Mouse (Mus musculus): ENCODE results near the gene Thrap3.
"Not testable (repeated sequence)": the region's sequence is repeated elsewhere in the genome, so short reads cannot be mapped to it uniquely, and the experiment has no call there.

The Thrap3 gene

GRCm38 (mm10) chr4:126229900-126230299 is 27.3 kb upstream of the Thrap3 start:
- H3K27me3 ChIP-seq (ENCODE audit: control insufficient read depth, insufficient read depth, low read length, poor library complexity, severe bottlenecking) = no peaks in the 10 kb centered on the region
- peaks cover 4% of the 10 kb centered on the region for H3K36me3 ChIP-seq (ENCODE audit: control insufficient read depth, insufficient read depth, low read length, poor library complexity, severe bottlenecking)
- DNase-seq (ENCODE audit: low read depth, low spot score) = no peak

- DNase-seq (ENCODE audit: low read depth, low spot score) = no peak
- H3K36me3 ChIP-seq (ENCODE audit: control insufficient read depth, insufficient read depth, low read length, poor library complexity, severe bottlenecking) = 0 out of 2 replicates have a peak, but pooled peaks cover 1% of the 10 kb centered on the region
- H3K27me3 ChIP-seq (ENCODE audit: control insufficient read depth, insufficient read depth, low read length, poor library complexity, severe bottlenecking) = no peaks in the 10 kb centered on the region
Measured at GRCm38 (mm10) chr4:126228144-126228543, 25.6 kb upstream of the Thrap3 start.

- Histone ChIP-seq H3K27me3 (ENCODE audit: control insufficient read depth, insufficient read depth, low read length, poor library complexity, severe bottlenecking) (no peaks in the 10 kb centered on the region), H3K36me3 (ENCODE audit: control insufficient read depth, insufficient read depth, low read length, poor library complexity, severe bottlenecking) (no peaks in the 10 kb centered on the region)
- DNase-seq (ENCODE audit: low read depth, low spot score) = peak; percentile 91
Measured at GRCm38 (mm10) chr4:126227077-126227761, 24.7 kb upstream of the Thrap3 start.

GRCm38 (mm10) chr4:126226640-126227039 is 24.1 kb upstream of the Thrap3 start:
- no peak for DNase-seq (ENCODE audit: low read depth, low spot score)
- no peaks in the 10 kb centered on the region for H3K36me3 ChIP-seq (ENCODE audit: control insufficient read depth, insufficient read depth, low read length, poor library complexity, severe bottlenecking)
- H3K27me3 ChIP-seq (ENCODE audit: control insufficient read depth, insufficient read depth, low read length, poor library complexity, severe bottlenecking) = no peaks in the 10 kb centered on the region

- Histone ChIP-seq H3K27me3 (ENCODE audit: control insufficient read depth, insufficient read depth, low read length, poor library complexity, severe bottlenecking) (no peaks in the 10 kb centered on the region), H3K36me3 (ENCODE audit: control insufficient read depth, insufficient read depth, low read length, poor library complexity, severe bottlenecking) (no peaks in the 10 kb centered on the region)
- DNase-seq (ENCODE audit: low read depth, low spot score) = no peak
Measured at GRCm38 (mm10) chr4:126222631-126223030, 20.1 kb upstream of the Thrap3 start.

GRCm38 (mm10) chr4:126220045-126220444 is 17.5 kb upstream of the Thrap3 start:
- no peaks in the 10 kb centered on the region for H3K27me3 ChIP-seq (ENCODE audit: control insufficient read depth, insufficient read depth, low read length, poor library complexity, severe bottlenecking)

GRCm38 (mm10) chr4:126219540-126219939 is 17.0 kb upstream of the Thrap3 start:
- DNase-seq (ENCODE audit: low read depth, low spot score); H3K36me3 ChIP-seq (ENCODE audit: control insufficient read depth, insufficient read depth, low read length, poor library complexity, severe bottlenecking); H3K27me3 ChIP-seq (ENCODE audit: control insufficient read depth, insufficient read depth, low read length, poor library complexity, severe bottlenecking): not testable (repeated sequence)

More at GRCm38 (mm10) chr4:126220045-126220444, 17.5 kb upstream of the Thrap3 start:
- no peak for DNase-seq (ENCODE audit: low read depth, low spot score)
- H3K36me3 ChIP-seq (ENCODE audit: control insufficient read depth, insufficient read depth, low read length, poor library complexity, severe bottlenecking) = no peaks in the 10 kb centered on the region

GRCm38 (mm10) chr4:126217771-126218170 is 15.2 kb upstream of the Thrap3 start:
- DNase-seq (ENCODE audit: low read depth, low spot score) = no peak
- H3K27me3 ChIP-seq (ENCODE audit: control insufficient read depth, insufficient read depth, low read length, poor library complexity, severe bottlenecking) = no peaks in the 10 kb centered on the region

GRCm38 (mm10) chr4:126207081-126207480 is 4.5 kb upstream of the Thrap3 start:
- DNase-seq (ENCODE audit: low read depth, low spot score) = no peak

More at GRCm38 (mm10) chr4:126217771-126218170, 15.2 kb upstream of the Thrap3 start:
- no peaks in the 10 kb centered on the region for H3K36me3 ChIP-seq (ENCODE audit: control insufficient read depth, insufficient read depth, low read length, poor library complexity, severe bottlenecking)

GRCm38 (mm10) chr4:126205386-126205785 is 2.8 kb upstream of the Thrap3 start:
- DNase-seq (ENCODE audit: low read depth, low spot score) = no peak
- no peaks in the 10 kb centered on the region for H3K27me3 ChIP-seq (ENCODE audit: control insufficient read depth, insufficient read depth, low read length, poor library complexity, severe bottlenecking)

More at GRCm38 (mm10) chr4:126207081-126207480, 4.5 kb upstream of the Thrap3 start:
- Histone ChIP-seq H3K27me3 (ENCODE audit: control insufficient read depth, insufficient read depth, low read length, poor library complexity, severe bottlenecking) (no peaks in the 10 kb centered on the region), H3K36me3 (ENCODE audit: control insufficient read depth, insufficient read depth, low read length, poor library complexity, severe bottlenecking) (no peaks in the 10 kb centered on the region)

GRCm38 (mm10) chr4:126204661-126205230 is 2.2 kb upstream of the Thrap3 start:
- no peaks in the 10 kb centered on the region for H3K36me3 ChIP-seq (ENCODE audit: control insufficient read depth, insufficient read depth, low read length, poor library complexity, severe bottlenecking)
- H3K27me3 ChIP-seq (ENCODE audit: control insufficient read depth, insufficient read depth, low read length, poor library complexity, severe bottlenecking) = no peaks in the 10 kb centered on the region
- peak; percentile 65 for DNase-seq (ENCODE audit: low read depth, low spot score)

More at GRCm38 (mm10) chr4:126205386-126205785, 2.8 kb upstream of the Thrap3 start:
- H3K36me3 ChIP-seq (ENCODE audit: control insufficient read depth, insufficient read depth, low read length, poor library complexity, severe bottlenecking) = no peaks in the 10 kb centered on the region

GRCm38 (mm10) chr4:126204016-126204415 is 1.5 kb upstream of the Thrap3 start:
- DNase-seq (ENCODE audit: low read depth, low spot score) = no peak
- no peaks in the 10 kb centered on the region for H3K27me3 ChIP-seq (ENCODE audit: control insufficient read depth, insufficient read depth, low read length, poor library complexity, severe bottlenecking)
- H3K36me3 ChIP-seq (ENCODE audit: control insufficient read depth, insufficient read depth, low read length, poor library complexity, severe bottlenecking) = no peaks in the 10 kb centered on the region

GRCm38 (mm10) chr4:126203336-126203895 is 856 bp upstream of the Thrap3 start:
- Histone ChIP-seq H3K36me3 (ENCODE audit: control insufficient read depth, insufficient read depth, low read length, poor library complexity, severe bottlenecking) (no peaks in the 10 kb centered on the region), H3K27me3 (ENCODE audit: control insufficient read depth, insufficient read depth, low read length, poor library complexity, severe bottlenecking) (no peaks in the 10 kb centered on the region)
- peak; percentile 22 for DNase-seq (ENCODE audit: low read depth, low spot score)

GRCm38 (mm10) chr4:126201514-126202302 is 852 bp downstream of the Thrap3 start:
- H3K36me3 ChIP-seq (ENCODE audit: control insufficient read depth, insufficient read depth, low read length, poor library complexity, severe bottlenecking) = no peaks in the 10 kb centered on the region
- DNase-seq (ENCODE audit: low read depth, low spot score) = peak; percentile 71
- no peaks in the 10 kb centered on the region for H3K27me3 ChIP-seq (ENCODE audit: control insufficient read depth, insufficient read depth, low read length, poor library complexity, severe bottlenecking)

Data from splenic B cell, adult 2 months (primary cell).